Mouse (Mus musculus): ENCODE measurements around the gene Helz. TPM values are rescaled to one million over a fixed set of nuclear protein-coding genes. Genes with fewer than 3 reads are reported as not detected.
"Not testable (repeated sequence)": the region's sequence is repeated elsewhere in the genome, so short reads cannot be mapped to it uniquely, and the experiment has no call there.

Gene Helz
- total RNA-seq (2021) = 10 to 100 TPM; 42.5 to 47.2 TPM
- long read RNA-seq, full-length matches to known transcripts = 2 of 13 reads
- long read RNA-seq, partial matches to known transcripts = 4 of 13 reads
- long read RNA-seq, other reads (novel, unspliced or antisense) = 7 of 13 reads

GRCm38 (mm10) chr11:107547351-107548203 is at the start of gene Helz:
Gene Helz, plus strand, starts transcription at chr11:107547930.
- peak; percentile 11 to 63 for DNase-seq (ENCODE audit: low spot score in 2 of 2)

- DNase-seq (ENCODE audit: low spot score in 2 of 2) = no peak
Measured at GRCm38 (mm10) chr11:107502801-107503200, 44.9 kb upstream of the Helz start.

- DNase-seq (ENCODE audit: low spot score in 2 of 2) = not testable (repeated sequence)
Measured at GRCm38 (mm10) chr11:107504364-107504763, 43.4 kb upstream of the Helz start.

- peak in 1 of 2 experiments; percentile 15 for DNase-seq (ENCODE audit: low spot score in 2 of 2)
Measured at GRCm38 (mm10) chr11:107506260-107506659, 41.5 kb upstream of the Helz start.

GRCm38 (mm10) chr11:107509631-107510338 is 37.9 kb upstream of the Helz start:
- DNase-seq (ENCODE audit: low spot score in 2 of 2) = peak in 1 of 2 experiments; percentile 15

- no peak for DNase-seq (ENCODE audit: low spot score in 2 of 2)
Measured at GRCm38 (mm10) chr11:107510362-107511269, 37.1 kb upstream of the Helz start.

GRCm38 (mm10) chr11:107511954-107512353 is 35.8 kb upstream of the Helz start:
- peak in 1 of 2 experiments; percentile 79 for DNase-seq (ENCODE audit: low spot score in 2 of 2)

GRCm38 (mm10) chr11:107513047-107513446 is 34.7 kb upstream of the Helz start:
- no peak for DNase-seq (ENCODE audit: low spot score in 2 of 2)

GRCm38 (mm10) chr11:107516387-107516786 is 31.3 kb upstream of the Helz start:
- DNase-seq (ENCODE audit: low spot score in 2 of 2) = no peak

- DNase-seq (ENCODE audit: low spot score in 2 of 2) = no peak
Measured at GRCm38 (mm10) chr11:107518645-107519429, 28.9 kb upstream of the Helz start.

- no peak for DNase-seq (ENCODE audit: low spot score in 2 of 2)
Measured at GRCm38 (mm10) chr11:107521153-107521552, 26.6 kb upstream of the Helz start.

GRCm38 (mm10) chr11:107524966-107525365 is 22.8 kb upstream of the Helz start:
- no peak for DNase-seq (ENCODE audit: low spot score in 2 of 2)

- DNase-seq (ENCODE audit: low spot score in 2 of 2) = no peak
Measured at GRCm38 (mm10) chr11:107527632-107528031, 20.1 kb upstream of the Helz start.

- no peak for DNase-seq (ENCODE audit: low spot score in 2 of 2)
Measured at GRCm38 (mm10) chr11:107529320-107529719, 18.4 kb upstream of the Helz start.

- DNase-seq (ENCODE audit: low spot score in 2 of 2) = no peak
Measured at GRCm38 (mm10) chr11:107531445-107531844, 16.3 kb upstream of the Helz start.

- DNase-seq (ENCODE audit: low spot score in 2 of 2) = no peak
Measured at GRCm38 (mm10) chr11:107532271-107532670, 15.5 kb upstream of the Helz start.

- no peak for DNase-seq (ENCODE audit: low spot score in 2 of 2)
Measured at GRCm38 (mm10) chr11:107538994-107539393, 8.7 kb upstream of the Helz start.

GRCm38 (mm10) chr11:107540339-107540738 is 7.4 kb upstream of the Helz start:
- DNase-seq (ENCODE audit: low spot score in 2 of 2) = no peak

- DNase-seq (ENCODE audit: low spot score in 2 of 2) = no peak
Measured at GRCm38 (mm10) chr11:107545747-107546476, 1.8 kb upstream of the Helz start.
